Mouse (Mus musculus) testis, adult 10 weeks (tissue): ENCODE data around the gene Rps6kl1. TPM values are rescaled to one million over a fixed set of nuclear protein-coding genes. Genes with fewer than 3 reads are reported as not detected.

Experiments
- polyA plus RNA-seq: library from polyadenylated mRNA; stranded (reverse); fragments of 350-450 nt; fragmentation: Illumina TruSeq; extraction: RNeasy Lipid Tissue Mini Kit (QIAGEN cat#74804); gene quantifications from one replicate; pipeline ENCODE4 v1.2.3, GENCODE M21; 2014; ENCODE audit warnings: low read depth, low replicate concordance

Rps6kl1 gene
- not detected for polyA plus RNA-seq

GRCm38 (mm10) chr12:85151002-85151774, at the start of gene Rps6kl1:
Gene Rps6kl1 (minus strand): TSS chr12:85151264.

DNA sequence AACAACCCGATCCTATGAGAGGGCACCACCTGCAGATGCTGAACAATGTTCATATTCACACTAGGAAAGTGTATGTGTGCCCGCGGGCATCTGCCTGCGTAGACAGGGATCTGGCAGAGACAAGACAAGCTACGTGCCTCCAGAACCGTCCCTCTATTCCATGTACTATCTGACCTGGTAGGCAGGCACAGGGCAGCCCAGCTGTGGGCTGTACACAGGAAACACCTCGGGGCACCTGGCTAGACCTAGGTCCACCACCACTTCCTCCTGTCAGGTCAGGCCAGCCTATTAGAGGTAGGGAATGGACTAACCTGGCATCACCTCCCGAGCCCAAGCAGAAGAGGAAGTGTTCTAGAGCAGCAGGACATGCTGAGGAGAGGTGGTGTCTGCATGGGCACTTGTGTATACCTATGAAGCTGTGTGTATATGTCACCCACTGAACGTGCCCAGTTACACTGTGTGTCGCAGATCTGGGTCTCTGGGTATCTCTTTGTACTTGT, 26.7 kb upstream of the Rps6kl1 start, which contains the start of gene Pgf:
Gene Pgf (minus strand): TSS at position 51 of the 500 bp plus-strand sequence.

GRCm38 (mm10) chr12:85110698-85111592, 40.1 kb downstream of the Rps6kl1 start, which contains the start of the genes Prox2 and Dlst:
Gene Prox2 (minus strand): TSS chr12:85110759.
Gene Dlst (plus strand): TSS chr12:85110833.

Other genes starting within 250 kb of the Rps6kl1 start
- gene Fcf1, start 180.4 kb downstream of the Rps6kl1 start, polyA plus RNA-seq: 136 TPM
- 36.5 TPM for gene Arel1, start 180.4 kb downstream of the Rps6kl1 start, polyA plus RNA-seq
- 101 TPM for gene Ylpm1, start 154.9 kb downstream of the Rps6kl1 start, polyA plus RNA-seq
- gene Prox2, start 40.5 kb downstream of the Rps6kl1 start, polyA plus RNA-seq: 5.3 TPM
- gene Dlst, start 40.4 kb downstream of the Rps6kl1 start, polyA plus RNA-seq: 85.8 TPM
- gene Pgf, start 26.5 kb upstream of the Rps6kl1 start, polyA plus RNA-seq: 2.1 TPM
- gene Eif2b2, start 68.2 kb upstream of the Rps6kl1 start, polyA plus RNA-seq: 4.6 TPM
- gene Mlh3, start 119.3 kb upstream of the Rps6kl1 start, polyA plus RNA-seq: 41.0 TPM
- gene Acyp1, start 137.2 kb upstream of the Rps6kl1 start, polyA plus RNA-seq: 163 TPM
- gene Zc2hc1c, start 137.3 kb upstream of the Rps6kl1 start, polyA plus RNA-seq: 6.6 TPM
- 27.9 TPM for gene Nek9, start 188.1 kb upstream of the Rps6kl1 start, polyA plus RNA-seq
- 175 TPM for gene Tmed10, start 223.6 kb upstream of the Rps6kl1 start, polyA plus RNA-seq